Mouse (Mus musculus) left cerebral cortex, postnatal 25 days (tissue): Measurements from ENCODE around the gene Acsm4. TPM values are rescaled to one million over a fixed set of nuclear protein-coding genes. Genes with fewer than 3 reads are reported as not detected.
A peak's percentile ranks its signal among the peaks of the same experiment; 100 is the strongest.
"Not testable (repeated sequence)": the region's sequence is repeated elsewhere in the genome, so short reads cannot be mapped to it uniquely, and the experiment has no call there.

ENCODE experiments used
- DNase-seq, 2 experiments: peaks; one replicate each; pipeline ENCODE4 v3.0.0; 2022; ENCODE audit warnings: low spot score in 2 of 2, mixed read lengths in 1 of 2
- intact Hi-C: fragments of 180-260 bp; cut with DNase I; formaldehyde crosslinking; loops from one replicate; pipeline ENCODE4 v1.15.1; 2025
- total RNA-seq, 2 experiments: library from RNA; stranded (reverse); gene quantifications; 2 replicates each; pipeline ENCODE4 v1.2.3; 2021

Gene Acsm4
- total RNA-seq, result not detected

GRCm38 (mm10) chr7:119689726-119690125, at the start of gene Acsm4:
Acsm4 (plus strand) TSS chr7:119690026.
- intact Hi-C loops, result no loop called here
- DNase-seq, result no peak

GRCm38 (mm10) chr7:119642307-119642706, 47.5 kb upstream of the Acsm4 start:
- intact Hi-C loops, result no loop called here
- no peak for DNase-seq

- no peak for DNase-seq
- intact Hi-C loops, result no loop called here
Measured at GRCm38 (mm10) chr7:119667893-119668292, 21.9 kb upstream of the Acsm4 start.

- no peak for DNase-seq
- intact Hi-C loops, result loop anchor here (5.0 to 10.0 kb wide), 3 partner anchors 153 to 657 kb away; partner anchors contain the start of genes Abca14, Abca15, Acsm5 and Crym
Measured at GRCm38 (mm10) chr7:119670395-119670794, 19.4 kb upstream of the Acsm4 start.

- intact Hi-C loops, result loop anchor here (5.0 to 10.0 kb wide), 3 partner anchors 154 to 656 kb away; partner anchors contain the start of genes Abca14, Abca15, Acsm5 and Crym
- peak; percentile 4 to 6 for DNase-seq
Measured at GRCm38 (mm10) chr7:119670925-119671324, 18.9 kb upstream of the Acsm4 start.

- DNase-seq, result peak; percentile 42 to 61
- intact Hi-C loops, result loop anchor here (5.0 to 10.0 kb wide), 3 partner anchors 156 to 654 kb away; partner anchors contain the start of genes Abca14, Abca15, Acsm5 and Crym
Measured at GRCm38 (mm10) chr7:119673465-119673864, 16.4 kb upstream of the Acsm4 start.

GRCm38 (mm10) chr7:119680107-119680506, 9.7 kb upstream of the Acsm4 start:
- no peak for DNase-seq
- intact Hi-C loops, result no loop called here

GRCm38 (mm10) chr7:119682699-119683098, 7.1 kb upstream of the Acsm4 start:
- DNase-seq, result no peak
- intact Hi-C loops, result no loop called here

- intact Hi-C loops, result no loop called here
- no peak for DNase-seq
Measured at GRCm38 (mm10) chr7:119692302-119692701, 2.5 kb downstream of the Acsm4 start.

GRCm38 (mm10) chr7:119694926-119695325, 5.1 kb downstream of the Acsm4 start:
- intact Hi-C loops, result no loop called here

GRCm38 (mm10) chr7:119714111-119714510, 24.3 kb downstream of the Acsm4 start:
- intact Hi-C loops, result no loop called here
- no peak for DNase-seq

More at GRCm38 (mm10) chr7:119694926-119695325, 5.1 kb downstream of the Acsm4 start:
- DNase-seq, result no peak

GRCm38 (mm10) chr7:119720253-119720946, 30.6 kb downstream of the Acsm4 start, which contains the start of gene Thumpd1:
Thumpd1 (minus strand) TSS chr7:119720798.
- DNase-seq, result peak; percentile 96 to 98
- intact Hi-C loops, result no loop called here

GRCm38 (mm10) chr7:119720947-119721310, 31.1 kb downstream of the Acsm4 start:
- intact Hi-C loops, result no loop called here
- DNase-seq, result no peak

- DNase-seq, result no peak
- intact Hi-C loops, result no loop called here
Measured at GRCm38 (mm10) chr7:119727621-119728020, 37.8 kb downstream of the Acsm4 start.

GRCm38 (mm10) chr7:119731262-119731661, 41.4 kb downstream of the Acsm4 start:
- DNase-seq, intact Hi-C loops: not testable (repeated sequence)

- DNase-seq, result no peak
- intact Hi-C loops, result no loop called here
Measured at GRCm38 (mm10) chr7:119738877-119739276, 49.1 kb downstream of the Acsm4 start.

- intact Hi-C loops, DNase-seq: not testable (repeated sequence)
Measured at GRCm38 (mm10) chr7:119739798-119740468, 50.1 kb downstream of the Acsm4 start.

- no peak for DNase-seq
- intact Hi-C loops, result no loop called here
Measured at GRCm38 (mm10) chr7:119744321-119744720, 54.5 kb downstream of the Acsm4 start.

- intact Hi-C loops, result no loop called here
- DNase-seq, result no peak
Measured at GRCm38 (mm10) chr7:119745869-119746268, 56.0 kb downstream of the Acsm4 start.

GRCm38 (mm10) chr7:119748761-119749160, 58.9 kb downstream of the Acsm4 start:
- DNase-seq, result no peak
- intact Hi-C loops, result no loop called here

- DNase-seq, result no peak
- intact Hi-C loops, result no loop called here
Measured at GRCm38 (mm10) chr7:119749942-119750341, 60.1 kb downstream of the Acsm4 start.
